Mouse (Mus musculus): ENCODE data around the gene Cyp2c70. TPM values are rescaled to one million over a fixed set of nuclear protein-coding genes. Genes with fewer than 3 reads are reported as not detected.

Gene Cyp2c70
- not detected in 2 replicates for polyA plus RNA-seq (2012; rRNA removed)

DNA sequence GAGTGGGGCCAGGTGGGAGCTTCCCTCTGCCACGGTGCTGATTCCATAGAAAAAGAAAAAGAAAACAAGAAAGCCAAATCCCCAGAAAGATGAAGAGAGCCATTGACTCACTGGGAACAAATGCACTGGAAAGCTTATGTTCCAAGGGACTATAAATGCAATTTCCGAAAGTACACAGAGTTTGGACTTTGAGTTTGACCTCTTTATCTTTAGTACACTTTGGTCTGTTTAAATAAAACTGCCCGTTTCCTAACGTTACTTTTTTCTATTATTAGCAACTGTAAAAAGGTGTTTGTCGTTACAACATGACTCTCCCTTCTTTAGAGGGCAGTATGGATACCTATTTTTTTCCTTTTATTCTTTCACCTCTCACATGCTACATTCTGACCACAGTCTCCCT is at the start of gene Cyp2c70:
Gene Cyp2c70 (minus strand): TSS at position 174 of the 400 bp plus-strand sequence.
- Histone ChIP-seq H3K27me3 (ENCODE audit: control insufficient read depth, insufficient read depth, low read length) (no peaks in the 10 kb centered on the region), H3K27ac (ENCODE audit: insufficient read depth, low read depth, low read length) (no peak within 1 kb of the TSS), H3K4me1 (ENCODE audit: control insufficient read depth, insufficient read depth, insufficient read length, low read length) (peaks cover 2% of the 10 kb centered on the region; the same call in 1 of the 2 replicates), H3K36me3 (ENCODE audit: control insufficient read depth, insufficient read depth, low read length) (no peaks in the 10 kb centered on the region), H3K4me3 (ENCODE audit: low read depth, low read length) (no peak within 1 kb of the TSS)
- WGBS, result 25% methylated on average over 5 of the region's 5 CpGs
- TF ChIP-seq CTCF (IDR thresholded peaks at IDR 0.05; ENCODE audit: extremely low read depth, insufficient read length, insufficient replicate concordance, low read depth, low read length) (no peak), POLR2A (IDR thresholded peaks at IDR 0.05; ENCODE audit: low read depth, low read length) (no peak)

DNA sequence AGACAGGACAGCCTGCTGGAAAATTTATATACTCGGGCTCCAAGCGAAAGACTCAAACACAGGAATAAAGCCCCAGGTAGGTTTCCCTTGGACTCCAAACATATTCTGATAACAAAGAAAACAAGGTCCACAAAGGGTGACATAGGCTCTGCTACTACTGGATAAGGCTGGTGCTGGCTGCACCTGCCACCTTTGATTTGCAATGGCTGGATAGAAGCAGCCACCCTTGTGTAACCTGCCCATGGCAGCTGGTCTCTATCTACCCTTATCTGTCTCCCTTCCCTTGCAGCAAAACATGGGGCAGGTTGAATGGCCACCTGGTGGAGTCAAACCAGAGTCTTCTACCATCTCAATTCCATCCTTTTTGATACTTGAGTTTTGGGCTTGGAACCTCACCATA is 45.4 kb upstream of the Cyp2c70 start:
- 54% methylated on average over 2 of the region's 2 CpGs for WGBS
- no peak overlapping the region for H3K4me3 ChIP-seq (ENCODE audit: low read depth, low read length)
- H3K4me1 ChIP-seq (ENCODE audit: control insufficient read depth, insufficient read depth, insufficient read length, low read length), result no peaks in the 10 kb centered on the region
- peaks cover 42% of the 10 kb centered on the region for H3K36me3 ChIP-seq (ENCODE audit: control insufficient read depth, insufficient read depth, low read length)
- 0 out of 2 replicates have a peak overlapping the region, but pooled peaks have one; percentile 4 for H3K27ac ChIP-seq (ENCODE audit: insufficient read depth, low read depth, low read length)
- TF ChIP-seq CTCF (IDR thresholded peaks at IDR 0.05; ENCODE audit: extremely low read depth, insufficient read length, insufficient replicate concordance, low read depth, low read length), result no peak
- TF ChIP-seq POLR2A (IDR thresholded peaks at IDR 0.05; ENCODE audit: low read depth, low read length), result no peak
- no peaks in the 10 kb centered on the region for H3K27me3 ChIP-seq (ENCODE audit: control insufficient read depth, insufficient read depth, low read length)

DNA sequence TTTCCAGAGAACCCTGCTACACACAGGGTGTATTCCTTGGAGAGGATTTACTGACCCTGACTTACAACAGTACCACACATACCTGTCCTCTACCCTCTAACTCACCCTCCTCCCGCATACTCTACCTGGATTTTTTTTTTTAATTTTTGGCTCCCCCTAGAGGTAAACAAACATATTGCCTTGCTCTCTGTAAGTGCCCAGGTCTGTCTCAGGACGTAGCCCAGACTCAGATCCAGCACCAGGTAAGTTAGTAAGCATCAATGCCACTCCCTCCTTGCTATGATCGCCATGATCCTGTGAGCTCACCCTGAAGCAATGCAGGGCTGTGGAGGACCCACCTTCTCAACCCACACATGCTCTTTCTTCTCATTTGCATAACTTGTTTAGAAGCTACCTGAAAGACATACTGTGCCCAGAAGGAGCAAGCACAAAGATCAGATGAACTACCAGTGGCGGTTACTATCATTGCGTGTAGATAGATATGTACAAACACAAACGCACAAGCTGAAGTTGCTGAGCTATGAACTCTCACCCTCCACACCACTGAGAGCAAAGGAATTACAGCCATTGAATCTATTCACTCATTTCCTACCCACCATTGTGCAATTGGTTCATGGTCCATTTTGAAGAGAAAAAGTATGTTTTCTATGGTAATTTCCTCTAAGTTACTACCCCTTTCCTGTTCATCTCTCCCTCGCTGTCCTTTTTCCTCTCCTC is 44.9 kb upstream of the Cyp2c70 start:
- Histone ChIP-seq H3K4me3 (ENCODE audit: low read depth, low read length) (no peak overlapping the region), H3K4me1 (ENCODE audit: control insufficient read depth, insufficient read depth, insufficient read length, low read length) (no peaks in the 10 kb centered on the region), H3K36me3 (ENCODE audit: control insufficient read depth, insufficient read depth, low read length) (peaks cover 45% of the 10 kb centered on the region), H3K27ac (ENCODE audit: insufficient read depth, low read depth, low read length) (0 out of 2 replicates have a peak overlapping the region, but pooled peaks have one; percentile 4), H3K27me3 (ENCODE audit: control insufficient read depth, insufficient read depth, low read length) (no peaks in the 10 kb centered on the region)
- 33% methylated on average over 7 of the region's 7 CpGs for WGBS
- TF ChIP-seq POLR2A (IDR thresholded peaks at IDR 0.05; ENCODE audit: low read depth, low read length), result no peak
- peak; percentile 36; the same call in 1 of the 2 replicates for TF ChIP-seq CTCF (IDR thresholded peaks at IDR 0.05; ENCODE audit: extremely low read depth, insufficient read length, insufficient replicate concordance, low read depth, low read length)

DNA sequence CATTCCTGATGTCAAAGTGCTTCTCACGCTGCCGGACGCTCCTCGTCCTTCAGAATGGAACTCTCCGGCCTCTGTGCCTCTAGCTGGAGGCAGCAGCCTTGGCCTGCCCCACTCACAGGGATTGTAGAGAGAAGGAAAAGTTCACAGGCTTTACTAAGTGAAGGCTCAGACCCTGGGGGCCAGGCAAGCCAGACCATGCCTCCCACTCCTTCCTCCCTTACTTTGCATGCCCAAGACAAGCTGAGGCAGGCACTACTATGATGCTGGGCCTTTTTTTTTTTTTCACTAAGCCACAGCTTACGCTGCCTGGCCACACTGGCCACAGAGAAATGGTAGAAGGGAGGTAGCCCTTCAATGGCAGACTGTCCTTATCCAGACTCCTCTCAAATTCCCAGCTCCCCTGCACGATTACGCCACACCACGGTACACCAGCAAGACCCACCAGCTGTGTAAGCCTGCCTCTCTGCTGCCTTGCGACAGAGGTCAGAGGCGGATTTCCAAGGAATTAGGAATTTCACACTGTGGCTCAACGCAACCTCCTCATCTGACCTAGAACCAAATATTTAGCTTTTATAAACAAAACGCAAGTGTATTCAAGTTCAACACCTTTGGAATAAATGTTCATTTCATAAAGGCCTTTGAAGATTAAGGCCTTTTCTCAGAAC is 44.1 kb upstream of the Cyp2c70 start:
- WGBS, result 89% methylated on average over 13 of the region's 13 CpGs

DNA sequence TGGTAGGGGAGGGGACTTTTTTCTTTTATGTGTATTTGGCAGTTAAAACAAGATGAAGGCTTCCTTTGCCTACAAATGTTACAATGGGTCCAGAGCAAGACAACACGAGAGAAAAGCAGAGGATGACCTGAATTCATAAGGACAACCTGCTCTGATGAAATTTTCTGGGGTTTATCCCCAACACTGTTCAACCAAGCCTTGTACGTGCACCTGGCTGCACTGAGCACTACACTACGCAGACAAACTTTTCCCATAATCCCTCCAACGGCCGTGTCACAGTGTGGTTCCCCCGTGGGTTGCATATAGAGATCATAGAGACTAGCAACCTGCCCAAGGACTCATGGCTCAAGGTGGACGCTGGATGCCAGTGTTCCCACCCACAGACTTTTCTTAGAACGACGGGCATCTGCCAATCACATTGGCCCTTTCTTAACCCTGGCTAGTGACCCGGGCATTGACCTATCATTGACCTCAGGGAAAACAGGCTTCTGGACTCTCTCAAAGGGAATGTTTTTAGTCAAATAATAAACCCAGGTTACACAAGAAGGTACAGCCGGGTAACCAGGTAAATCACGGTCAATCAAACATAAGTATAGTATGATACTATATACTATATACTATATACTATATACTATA is 39.5 kb upstream of the Cyp2c70 start:
- no peaks in the 10 kb centered on the region for H3K4me1 ChIP-seq (ENCODE audit: control insufficient read depth, insufficient read depth, insufficient read length, low read length)
- H3K27me3 ChIP-seq (ENCODE audit: control insufficient read depth, insufficient read depth, low read length), result no peaks in the 10 kb centered on the region
- H3K36me3 ChIP-seq (ENCODE audit: control insufficient read depth, insufficient read depth, low read length), result peaks cover 79% of the 10 kb centered on the region
- no peak overlapping the region for H3K27ac ChIP-seq (ENCODE audit: insufficient read depth, low read depth, low read length)
- H3K4me3 ChIP-seq (ENCODE audit: low read depth, low read length), result no peak overlapping the region
- TF ChIP-seq CTCF (IDR thresholded peaks at IDR 0.05; ENCODE audit: extremely low read depth, insufficient read length, insufficient replicate concordance, low read depth, low read length) (no peak), POLR2A (IDR thresholded peaks at IDR 0.05; ENCODE audit: low read depth, low read length) (no peak)
- 84% methylated on average over 12 of the region's 12 CpGs for WGBS

More for the DNA sequence above, 44.1 kb upstream of the Cyp2c70 start:
- Histone ChIP-seq H3K27ac (ENCODE audit: insufficient read depth, low read depth, low read length) (no peak overlapping the region), H3K4me1 (ENCODE audit: control insufficient read depth, insufficient read depth, insufficient read length, low read length) (no peaks in the 10 kb centered on the region), H3K27me3 (ENCODE audit: control insufficient read depth, insufficient read depth, low read length) (no peaks in the 10 kb centered on the region), H3K36me3 (ENCODE audit: control insufficient read depth, insufficient read depth, low read length) (peaks cover 47% of the 10 kb centered on the region), H3K4me3 (ENCODE audit: low read depth, low read length) (no peak overlapping the region)
- TF ChIP-seq CTCF (IDR thresholded peaks at IDR 0.05; ENCODE audit: extremely low read depth, insufficient read length, insufficient replicate concordance, low read depth, low read length) (no peak), POLR2A (IDR thresholded peaks at IDR 0.05; ENCODE audit: low read depth, low read length) (no peak)

DNA sequence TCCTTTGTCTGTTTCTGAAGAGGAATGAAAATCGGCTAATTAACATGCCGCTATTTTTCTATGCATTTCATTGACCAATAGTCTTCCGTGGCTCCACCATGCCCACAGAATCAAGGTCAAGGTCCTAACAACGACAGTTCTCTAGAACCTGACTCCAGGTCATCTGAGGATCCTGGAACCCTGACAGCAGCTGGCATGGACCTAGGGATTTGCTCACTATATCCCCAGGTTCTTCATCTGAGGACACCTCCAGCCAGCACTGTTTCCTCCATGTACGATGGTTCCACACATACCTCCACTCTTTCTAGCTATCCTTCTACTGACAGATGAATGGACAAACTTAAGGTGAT is 38.6 kb upstream of the Cyp2c70 start:
- TF ChIP-seq POLR2A (IDR thresholded peaks at IDR 0.05; ENCODE audit: low read depth, low read length) (no peak), CTCF (IDR thresholded peaks at IDR 0.05; ENCODE audit: extremely low read depth, insufficient read length, insufficient replicate concordance, low read depth, low read length) (no peak)
- peaks cover 78% of the 10 kb centered on the region for H3K36me3 ChIP-seq (ENCODE audit: control insufficient read depth, insufficient read depth, low read length)
- no peak overlapping the region for H3K4me3 ChIP-seq (ENCODE audit: low read depth, low read length)
- 50% methylated on average over 5 of the region's 5 CpGs for WGBS
- no peaks in the 10 kb centered on the region for H3K4me1 ChIP-seq (ENCODE audit: control insufficient read depth, insufficient read depth, insufficient read length, low read length)
- no peak overlapping the region for H3K27ac ChIP-seq (ENCODE audit: insufficient read depth, low read depth, low read length)
- no peaks in the 10 kb centered on the region for H3K27me3 ChIP-seq (ENCODE audit: control insufficient read depth, insufficient read depth, low read length)

All from small intestine, adult 2 months (tissue).